Mouse (Mus musculus): ENCODE measurements around the gene Wdr1. TPM values are rescaled to one million over a fixed set of nuclear protein-coding genes. Genes with fewer than 3 reads are reported as not detected.

Gene Wdr1
- polyA plus RNA-seq, 2 experiments: 42.5 to 74.4 TPM

GRCm38 (mm10) chr5:38538508-38538907, 24.5 kb downstream of the Wdr1 start:
- no peaks in the 10 kb centered on the region for H3K27me3 ChIP-seq (ENCODE audit: control insufficient read depth, insufficient read depth, low read length)
- H3K9me3 ChIP-seq (ENCODE audit: control insufficient read depth, low read length): no peaks in the 10 kb centered on the region
- no peak overlapping the region for H3K4me3 ChIP-seq (ENCODE audit: insufficient read depth in 1 of 2, low read depth in 2 of 2, low read length in 2 of 2)
- no peak for ATAC-seq (ENCODE audit: insufficient read depth)
- no peak for DNase-seq (ENCODE audit: low read depth in 3 of 3, low spot score in 3 of 3)
- WGBS (ENCODE audit: insufficient replicate concordance): 74% methylated on average over 8 of the region's 8 CpGs
- no peak overlapping the region for H3K9ac ChIP-seq (replicated peaks)
- H3K4me2 ChIP-seq (ENCODE audit: low read depth): no peak overlapping the region
- no peak overlapping the region for H3K27ac ChIP-seq
- no peak for TF ChIP-seq EP300 (IDR thresholded peaks at IDR 0.05; ENCODE audit: low read depth)
- no peaks in the 10 kb centered on the region for H3K4me1 ChIP-seq (replicated peaks; ENCODE audit: control insufficient read depth in 2 of 2, insufficient read depth in 2 of 2, low read length in 1 of 2)
- peaks cover 64% of the 10 kb centered on the region for H3K36me3 ChIP-seq (replicated peaks; ENCODE audit: control insufficient read depth, insufficient read depth, low read depth)

GRCm38 (mm10) chr5:38537845-38538244, 25.2 kb downstream of the Wdr1 start:
- Histone ChIP-seq H3K9me3 (ENCODE audit: control insufficient read depth, low read length) (no peaks in the 10 kb centered on the region), H3K9ac (replicated peaks) (no peak overlapping the region), H3K36me3 (replicated peaks; ENCODE audit: control insufficient read depth, insufficient read depth, low read depth) (peaks cover 64% of the 10 kb centered on the region), H3K4me2 (ENCODE audit: low read depth) (no peak overlapping the region), H3K27me3 (ENCODE audit: control insufficient read depth, insufficient read depth, low read length) (no peaks in the 10 kb centered on the region), H3K4me1 (replicated peaks; ENCODE audit: control insufficient read depth in 2 of 2, insufficient read depth in 2 of 2, low read length in 1 of 2) (no peaks in the 10 kb centered on the region), H3K4me3 (ENCODE audit: insufficient read depth in 1 of 2, low read depth in 2 of 2, low read length in 2 of 2) (no peak overlapping the region), H3K27ac (no peak overlapping the region)
- WGBS (ENCODE audit: insufficient replicate concordance): 74% methylated on average over 4 of the region's 4 CpGs
- DNase-seq (ENCODE audit: low read depth in 3 of 3, low spot score in 3 of 3) (no peak), ATAC-seq (ENCODE audit: insufficient read depth) (no peak)
- TF ChIP-seq CTCF (IDR thresholded peaks at IDR 0.05; ENCODE audit: low read depth): no peak
- TF ChIP-seq EP300 (IDR thresholded peaks at IDR 0.05; ENCODE audit: low read depth): no peak

GRCm38 (mm10) chr5:38536822-38537221, 26.2 kb downstream of the Wdr1 start:
- no peak for TF ChIP-seq EP300 (IDR thresholded peaks at IDR 0.05; ENCODE audit: low read depth)
- no peak for TF ChIP-seq CTCF (IDR thresholded peaks at IDR 0.05; ENCODE audit: low read depth)
- no peak overlapping the region for H3K9ac ChIP-seq (replicated peaks)

GRCm38 (mm10) chr5:38532084-38532483, 30.9 kb downstream of the Wdr1 start:
- H3K4me1 ChIP-seq (replicated peaks; ENCODE audit: control insufficient read depth in 2 of 2, insufficient read depth in 2 of 2, low read length in 1 of 2): no peaks in the 10 kb centered on the region
- H3K36me3 ChIP-seq (replicated peaks; ENCODE audit: control insufficient read depth, insufficient read depth, low read depth): peaks cover 54% of the 10 kb centered on the region
- DNase-seq (ENCODE audit: low read depth in 3 of 3, low spot score in 3 of 3) (no peak), ATAC-seq (ENCODE audit: insufficient read depth) (no peak)
- H3K4me2 ChIP-seq (ENCODE audit: low read depth): no peak overlapping the region
- no peak overlapping the region for H3K4me3 ChIP-seq (ENCODE audit: insufficient read depth in 1 of 2, low read depth in 2 of 2, low read length in 2 of 2)
- no peak overlapping the region for H3K9ac ChIP-seq (replicated peaks)
- 75% methylated on average over 4 of the region's 4 CpGs for WGBS (ENCODE audit: insufficient replicate concordance)
- no peaks in the 10 kb centered on the region for H3K9me3 ChIP-seq (ENCODE audit: control insufficient read depth, low read length)
- H3K27me3 ChIP-seq (ENCODE audit: control insufficient read depth, insufficient read depth, low read length): no peaks in the 10 kb centered on the region
- no peak for TF ChIP-seq EP300 (IDR thresholded peaks at IDR 0.05; ENCODE audit: low read depth)
- TF ChIP-seq CTCF (IDR thresholded peaks at IDR 0.05; ENCODE audit: low read depth): no peak
- no peak overlapping the region for H3K27ac ChIP-seq

More at GRCm38 (mm10) chr5:38536822-38537221, 26.2 kb downstream of the Wdr1 start:
- Histone ChIP-seq H3K4me3 (ENCODE audit: insufficient read depth in 1 of 2, low read depth in 2 of 2, low read length in 2 of 2) (no peak overlapping the region), H3K27ac (no peak overlapping the region), H3K27me3 (ENCODE audit: control insufficient read depth, insufficient read depth, low read length) (no peaks in the 10 kb centered on the region), H3K9me3 (ENCODE audit: control insufficient read depth, low read length) (no peaks in the 10 kb centered on the region), H3K36me3 (replicated peaks; ENCODE audit: control insufficient read depth, insufficient read depth, low read depth) (peaks cover 57% of the 10 kb centered on the region), H3K4me2 (ENCODE audit: low read depth) (no peak overlapping the region), H3K4me1 (replicated peaks; ENCODE audit: control insufficient read depth in 2 of 2, insufficient read depth in 2 of 2, low read length in 1 of 2) (no peaks in the 10 kb centered on the region)
- WGBS (ENCODE audit: insufficient replicate concordance): 84% methylated on average over 3 of the region's 3 CpGs
- DNase-seq (ENCODE audit: low read depth in 3 of 3, low spot score in 3 of 3): no peak
- ATAC-seq (ENCODE audit: insufficient read depth): no peak

- Histone ChIP-seq H3K9ac (replicated peaks) (no peak overlapping the region), H3K27me3 (ENCODE audit: control insufficient read depth, insufficient read depth, low read length) (no peaks in the 10 kb centered on the region), H3K4me1 (replicated peaks; ENCODE audit: control insufficient read depth in 2 of 2, insufficient read depth in 2 of 2, low read length in 1 of 2) (no peaks in the 10 kb centered on the region), H3K27ac (no peak overlapping the region), H3K4me3 (ENCODE audit: insufficient read depth in 1 of 2, low read depth in 2 of 2, low read length in 2 of 2) (no peak overlapping the region), H3K4me2 (ENCODE audit: low read depth) (no peak overlapping the region), H3K9me3 (ENCODE audit: control insufficient read depth, low read length) (no peaks in the 10 kb centered on the region), H3K36me3 (replicated peaks; ENCODE audit: control insufficient read depth, insufficient read depth, low read depth) (peaks cover 37% of the 10 kb centered on the region)
- ATAC-seq (ENCODE audit: insufficient read depth) (no peak), DNase-seq (ENCODE audit: low read depth in 3 of 3, low spot score in 3 of 3) (no peak)
- 71% methylated on average over 6 of the region's 6 CpGs for WGBS (ENCODE audit: insufficient replicate concordance)
- TF ChIP-seq CTCF (IDR thresholded peaks at IDR 0.05; ENCODE audit: low read depth) (peak; percentile 82), EP300 (IDR thresholded peaks at IDR 0.05; ENCODE audit: low read depth) (no peak)
These were observed 33.1 kb downstream of the Wdr1 start for GRCm38 (mm10) chr5:38529724-38530428.
